Mouse (Mus musculus) liver, embryonic 15.5 days (tissue): ENCODE data around the gene Safb2. TPM values are rescaled to one million over a fixed set of nuclear protein-coding genes. Genes with fewer than 3 reads are reported as not detected.
A peak's percentile ranks its signal among the peaks of the same experiment; 100 is the strongest.

ENCODE experiments used
- ATAC-seq: fragments of 200-750 bp; cut with Nextera tagmentation; 2 replicates; pipeline ENCODE4 v1.8.0; 2017; ENCODE audit warnings: moderate number of reproducible peaks, mild to moderate bottlenecking, moderate library complexity; ENCODE audit not compliant: insufficient read depth
- H3K27ac ChIP-seq: fragments of 300-500 bp; sonication (generic); replicated peaks from 2 replicates; pipeline ENCODE4 v1.5.1; 2015; ENCODE audit warnings: mild to moderate bottlenecking, inconsistent platforms
- H3K27me3 ChIP-seq: fragments of 300-500 bp; sonication (generic); 2 replicates; pipeline ENCODE4 v1.6.1; 2015; ENCODE audit warnings: mild to moderate bottlenecking, inconsistent platforms
- H3K36me3 ChIP-seq: fragments of 300-500 bp; sonication (generic); replicated peaks from 2 replicates; pipeline ENCODE4 v1.6.1; 2015; ENCODE audit warnings: moderate library complexity, mild to moderate bottlenecking, inconsistent platforms
- H3K4me1 ChIP-seq: fragments of 300-500 bp; sonication (generic); replicated peaks from 2 replicates; pipeline ENCODE4 v1.6.1; 2015; ENCODE audit warnings: inconsistent platforms
- H3K4me2 ChIP-seq: fragments of 300-500 bp; sonication (generic); 2 replicates; pipeline ENCODE4 v1.6.1; 2015; ENCODE audit warnings: moderate library complexity, mild to moderate bottlenecking, inconsistent platforms
- H3K4me3 ChIP-seq: fragments of 300-500 bp; sonication (generic); replicated peaks from 2 replicates; pipeline ENCODE4 v1.5.1; 2015; ENCODE audit warnings: mild to moderate bottlenecking, inconsistent platforms
- H3K9ac ChIP-seq: fragments of 300-500 bp; sonication (generic); 2 replicates; pipeline ENCODE4 v1.6.1; 2015; ENCODE audit warnings: moderate library complexity, mild to moderate bottlenecking, inconsistent platforms
- H3K9me3 ChIP-seq: fragments of 300-500 bp; sonication (generic); replicated peaks from 2 replicates; pipeline ENCODE4 v1.6.1; 2016; ENCODE audit warnings: inconsistent platforms
- WGBS: fragments of 180-500 bp; shearing (Covaris S2); methylation state at CpG from one replicate; pipeline ENCODE4 v1.1.7; 2015; ENCODE audit warnings: mixed read lengths; ENCODE audit not compliant: insufficient replicate concordance; 5-methylcytosine and 5-hydroxymethylcytosine counted together
- polyA plus RNA-seq: library from polyadenylated mRNA; unstranded; fragments of >200 nt; fragmentation: Nextera tagmentation; extraction: Ambion mirVana; gene quantifications from 2 replicates; pipeline ENCODE4 v1.2.1, GENCODE M21; 2015

The Safb2 gene
- polyA plus RNA-seq, 1 experiment from 2014 or later: 31.2 TPM

- H3K9ac ChIP-seq: peak overlapping the region; percentile 93
- peaks cover 71% of the 10 kb centered on the region for H3K36me3 ChIP-seq
- peaks cover 62% of the 10 kb centered on the region for H3K4me1 ChIP-seq
- H3K4me2 ChIP-seq: peak overlapping the region; percentile 88
- peak overlapping the region; percentile 95 for H3K4me3 ChIP-seq
- WGBS: under 1% methylated on average over 32 of the region's 33 CpGs
- H3K27ac ChIP-seq: peak overlapping the region; percentile 99
- H3K9me3 ChIP-seq: no peaks in the 10 kb centered on the region
- H3K27me3 ChIP-seq: no peaks in the 10 kb centered on the region
- peak; percentile 0; the same call in 1 of the 2 replicates for ATAC-seq
Observed at GRCm38 (mm10) chr17:56583611-56584256, 651 bp downstream of the Safb2 start.

GRCm38 (mm10) chr17:56583071-56583470 lies 1.3 kb downstream of the Safb2 start:
- peak overlapping the region; percentile 93 for H3K9ac ChIP-seq
- no peaks in the 10 kb centered on the region for H3K9me3 ChIP-seq
- peak overlapping the region; percentile 99 for H3K27ac ChIP-seq
- H3K4me2 ChIP-seq: peak overlapping the region; percentile 88
- H3K4me1 ChIP-seq: peaks cover 58% of the 10 kb centered on the region
- 65% methylated on average over 1 of the region's 1 CpGs for WGBS
- H3K27me3 ChIP-seq: no peaks in the 10 kb centered on the region
- ATAC-seq: no peak
- H3K4me3 ChIP-seq: peak overlapping the region; percentile 95
- H3K36me3 ChIP-seq: peaks cover 71% of the 10 kb centered on the region

GRCm38 (mm10) chr17:56572939-56573338 lies 11.4 kb downstream of the Safb2 start:
- no peak for ATAC-seq
- Histone ChIP-seq H3K9ac (no peak overlapping the region), H3K4me3 (no peak overlapping the region), H3K4me1 (no peaks in the 10 kb centered on the region; the same call in 1 of the 2 replicates), H3K4me2 (no peak overlapping the region), H3K27ac (0 out of 2 replicates have a peak overlapping the region, but pooled peaks have one; percentile 3), H3K27me3 (no peaks in the 10 kb centered on the region), H3K36me3 (peaks cover 96% of the 10 kb centered on the region), H3K9me3 (no peaks in the 10 kb centered on the region)
- WGBS: 90% methylated on average over 3 of the region's 3 CpGs

GRCm38 (mm10) chr17:56572154-56572553 lies 12.2 kb downstream of the Safb2 start:
- Histone ChIP-seq H3K27me3 (no peaks in the 10 kb centered on the region), H3K27ac (no peak overlapping the region), H3K4me1 (no peaks in the 10 kb centered on the region; the same call in 1 of the 2 replicates), H3K4me3 (no peak overlapping the region), H3K36me3 (peaks cover 96% of the 10 kb centered on the region), H3K4me2 (no peak overlapping the region), H3K9ac (no peak overlapping the region), H3K9me3 (no peaks in the 10 kb centered on the region)
- 73% methylated on average over 1 of the region's 1 CpGs for WGBS
- no peak for ATAC-seq

GRCm38 (mm10) chr17:56570287-56570686 lies 14.1 kb downstream of the Safb2 start:
- no peak overlapping the region for H3K4me2 ChIP-seq
- H3K4me1 ChIP-seq: no peaks in the 10 kb centered on the region; the same call in 1 of the 2 replicates
- no peak overlapping the region for H3K9ac ChIP-seq
- no peak overlapping the region for H3K27ac ChIP-seq
- no peaks in the 10 kb centered on the region for H3K9me3 ChIP-seq
- no peak for ATAC-seq
- peaks cover 99% of the 10 kb centered on the region for H3K36me3 ChIP-seq
- H3K4me3 ChIP-seq: no peak overlapping the region
- H3K27me3 ChIP-seq: no peaks in the 10 kb centered on the region
- 92% methylated on average over 4 of the region's 4 CpGs for WGBS

- 82% methylated on average over 4 of the region's 4 CpGs for WGBS
- no peak overlapping the region for H3K27ac ChIP-seq
- ATAC-seq: no peak
- H3K9me3 ChIP-seq: no peaks in the 10 kb centered on the region
- H3K9ac ChIP-seq: no peak overlapping the region
- H3K36me3 ChIP-seq: peaks cover 100% of the 10 kb centered on the region
- H3K27me3 ChIP-seq: no peaks in the 10 kb centered on the region
- H3K4me3 ChIP-seq: no peak overlapping the region
- no peak overlapping the region for H3K4me2 ChIP-seq
- no peaks in the 10 kb centered on the region; the same call in 1 of the 2 replicates for H3K4me1 ChIP-seq
Observed at GRCm38 (mm10) chr17:56567370-56567769, 17.0 kb downstream of the Safb2 start.

GRCm38 (mm10) chr17:56566918-56567317 lies 17.5 kb downstream of the Safb2 start:
- WGBS: 93% methylated on average over 5 of the region's 5 CpGs
- Histone ChIP-seq H3K9ac (no peak overlapping the region), H3K36me3 (peaks cover 100% of the 10 kb centered on the region), H3K9me3 (no peaks in the 10 kb centered on the region), H3K27me3 (no peaks in the 10 kb centered on the region), H3K4me1 (no peaks in the 10 kb centered on the region), H3K4me2 (no peak overlapping the region), H3K27ac (no peak overlapping the region), H3K4me3 (no peak overlapping the region)
- ATAC-seq: no peak

GRCm38 (mm10) chr17:56566293-56566692 lies 18.1 kb downstream of the Safb2 start:
- Histone ChIP-seq H3K4me1 (no peaks in the 10 kb centered on the region), H3K9ac (no peak overlapping the region), H3K4me2 (no peak overlapping the region), H3K9me3 (no peaks in the 10 kb centered on the region), H3K4me3 (no peak overlapping the region), H3K27ac (no peak overlapping the region), H3K27me3 (no peaks in the 10 kb centered on the region), H3K36me3 (peaks cover 100% of the 10 kb centered on the region)
- 95% methylated on average over 29 of the region's 29 CpGs for WGBS
- no peak for ATAC-seq

GRCm38 (mm10) chr17:56561866-56562265 lies 22.5 kb downstream of the Safb2 start:
- WGBS: 77% methylated on average over 2 of the region's 2 CpGs
- Histone ChIP-seq H3K9me3 (no peaks in the 10 kb centered on the region), H3K36me3 (peaks cover 60% of the 10 kb centered on the region), H3K27me3 (no peaks in the 10 kb centered on the region), H3K4me1 (0 out of 2 replicates have a peak, but pooled peaks cover 2% of the 10 kb centered on the region), H3K4me3 (no peak overlapping the region), H3K9ac (no peak overlapping the region), H3K4me2 (no peak overlapping the region), H3K27ac (no peak overlapping the region)
- no peak for ATAC-seq

GRCm38 (mm10) chr17:56560131-56560530 lies 24.3 kb downstream of the Safb2 start:
- no peaks in the 10 kb centered on the region for H3K27me3 ChIP-seq
- H3K4me3 ChIP-seq: no peak overlapping the region
- no peak for ATAC-seq
- no peaks in the 10 kb centered on the region for H3K9me3 ChIP-seq
- no peak overlapping the region for H3K4me2 ChIP-seq
- 50% methylated on average over 1 of the region's 1 CpGs for WGBS
- H3K36me3 ChIP-seq: peaks cover 43% of the 10 kb centered on the region
- no peak overlapping the region for H3K9ac ChIP-seq
- H3K27ac ChIP-seq: no peak overlapping the region
- H3K4me1 ChIP-seq: 0 out of 2 replicates have a peak, but pooled peaks cover 2% of the 10 kb centered on the region

GRCm38 (mm10) chr17:56559386-56559785 lies 25.0 kb downstream of the Safb2 start:
- Histone ChIP-seq H3K9me3 (no peaks in the 10 kb centered on the region), H3K36me3 (peaks cover 35% of the 10 kb centered on the region), H3K4me1 (0 out of 2 replicates have a peak, but pooled peaks cover 2% of the 10 kb centered on the region), H3K27me3 (no peaks in the 10 kb centered on the region), H3K4me2 (no peak overlapping the region), H3K9ac (no peak overlapping the region), H3K4me3 (no peak overlapping the region), H3K27ac (no peak overlapping the region)
- ATAC-seq: no peak
- WGBS: 42% methylated on average over 3 of the region's 3 CpGs
